Mouse (Mus musculus) olfactory bulb, adult 2 months (tissue): ENCODE results near the gene Nppc. TPM values are rescaled to one million over a fixed set of nuclear protein-coding genes. Genes with fewer than 3 reads are reported as not detected.

Experiments
- H3K27ac ChIP-seq: fragments of 200-500 bp; 2 replicates; pipeline ENCODE4 v1.5.1; 2012; ENCODE audit warnings: low read depth, low read length; ENCODE audit not compliant: insufficient read depth
- H3K4me1 ChIP-seq: fragments of 200-500 bp; 2 replicates; pipeline ENCODE4 v1.6.1; 2012; ENCODE audit warnings: low read length; ENCODE audit not compliant: control insufficient read depth, insufficient read depth
- H3K4me3 ChIP-seq: fragments of 200-500 bp; 2 replicates; pipeline ENCODE4 v1.5.1; 2012; ENCODE audit warnings: mild to moderate bottlenecking, low read depth, low read length, moderate library complexity; ENCODE audit not compliant: insufficient read depth
- CTCF ChIP-seq: fragments of 200-500 bp; IDR thresholded peaks from 2 replicates; pipeline ENCODE4 v1.5.1; 2012; ENCODE audit warnings: low read depth, mild to moderate bottlenecking, low read length, moderate library complexity; ENCODE audit not compliant: insufficient read depth
- POLR2A ChIP-seq: fragments of 200-500 bp; IDR thresholded peaks from 2 replicates; pipeline ENCODE4 v1.6.1; 2012; ENCODE audit warnings: mild to moderate bottlenecking, low read depth, low read length, moderate library complexity; ENCODE audit not compliant: insufficient read depth
- WGBS: fragments of 180-500 bp; shearing (Covaris S2); methylation state at CpG from one replicate; pipeline ENCODE4 v1.1.7; 2018; 5-methylcytosine and 5-hydroxymethylcytosine counted together
- polyA plus RNA-seq: library from polyadenylated mRNA; stranded (reverse); fragments of >200 nt; gene quantifications from 2 replicates; pipeline ENCODE4 v1.2.4, GENCODE M21; 2012; ENCODE audit warnings: low replicate concordance; ENCODE audit not compliant: missing spikeins, insufficient read depth, insufficient read length

Nppc gene
- not detected in 2 replicates for polyA plus RNA-seq

- no peak within 1 kb of the TSS for H3K27ac ChIP-seq
- TF ChIP-seq POLR2A = peak; percentile 38; the same call in 1 of the 2 replicates
- TF ChIP-seq CTCF = no peak
Measured at GRCm38 (mm10) chr1:86670279-86671038, at the start of gene Nppc. Gene Nppc, minus strand, starts transcription at chr1:86670571.

GRCm38 (mm10) chr1:86719391-86719790 is 49.0 kb upstream of the Nppc start:
- 56% methylated on average over 4 of the region's 4 CpGs for WGBS
- Histone ChIP-seq H3K4me1 (peaks cover 3% of the 10 kb centered on the region; the same call in 1 of the 2 replicates), H3K4me3 (no peak overlapping the region), H3K27ac (no peak overlapping the region)
- TF ChIP-seq CTCF (no peak), POLR2A (no peak)

More at GRCm38 (mm10) chr1:86670279-86671038, at the start of gene Nppc:
- WGBS = 4% methylated on average over 59 of the region's 59 CpGs
- H3K4me3 ChIP-seq = peak within 1 kb of the TSS; percentile 56
- peaks cover 11% of the 10 kb centered on the region for H3K4me1 ChIP-seq

GRCm38 (mm10) chr1:86718190-86718589 is 47.8 kb upstream of the Nppc start:
- 97% methylated on average over 1 of the region's 1 CpGs for WGBS

GRCm38 (mm10) chr1:86713054-86713453 is 42.7 kb upstream of the Nppc start:
- WGBS = 95% methylated on average over 4 of the region's 4 CpGs
- Histone ChIP-seq H3K4me1 (no peaks in the 10 kb centered on the region), H3K27ac (no peak overlapping the region), H3K4me3 (no peak overlapping the region)
- no peak for TF ChIP-seq CTCF
- TF ChIP-seq POLR2A = no peak

More at GRCm38 (mm10) chr1:86718190-86718589, 47.8 kb upstream of the Nppc start:
- Histone ChIP-seq H3K27ac (no peak overlapping the region), H3K4me1 (peaks cover 3% of the 10 kb centered on the region; the same call in 1 of the 2 replicates), H3K4me3 (no peak overlapping the region)
- no peak for TF ChIP-seq POLR2A

- 94% methylated on average over 2 of the region's 2 CpGs for WGBS
- Histone ChIP-seq H3K4me3 (no peak overlapping the region), H3K4me1 (no peaks in the 10 kb centered on the region), H3K27ac (no peak overlapping the region)
- TF ChIP-seq POLR2A = no peak
- no peak for TF ChIP-seq CTCF
Measured at GRCm38 (mm10) chr1:86712045-86712444, 41.7 kb upstream of the Nppc start.

- Histone ChIP-seq H3K4me3 (no peak overlapping the region), H3K27ac (no peak overlapping the region), H3K4me1 (peaks cover 6% of the 10 kb centered on the region)
- 79% methylated on average over 4 of the region's 4 CpGs for WGBS
- TF ChIP-seq CTCF (no peak), POLR2A (no peak)
Measured at GRCm38 (mm10) chr1:86709546-86709945, 39.2 kb upstream of the Nppc start.

GRCm38 (mm10) chr1:86705461-86705860 is 35.1 kb upstream of the Nppc start:
- no peak overlapping the region for H3K4me3 ChIP-seq
- no peak overlapping the region for H3K27ac ChIP-seq
- TF ChIP-seq POLR2A = no peak
- TF ChIP-seq CTCF = no peak
- H3K4me1 ChIP-seq = peaks cover 6% of the 10 kb centered on the region
- WGBS = 64% methylated on average over 3 of the region's 3 CpGs

- under 1% methylated on average over 27 of the region's 27 CpGs for WGBS
- H3K4me3 ChIP-seq = peak overlapping the region; percentile 83
- peaks cover 6% of the 10 kb centered on the region for H3K4me1 ChIP-seq
- 0 out of 2 replicates have a peak overlapping the region, but pooled peaks have one; percentile 7 for H3K27ac ChIP-seq
- TF ChIP-seq CTCF = no peak
- TF ChIP-seq POLR2A = no peak; the same call in 1 of the 2 replicates
Measured at GRCm38 (mm10) chr1:86703965-86704326, 33.6 kb upstream of the Nppc start.

- WGBS = 3% methylated on average over 51 of the region's 54 CpGs
- Histone ChIP-seq H3K27ac (peak within 1 kb of the TSS; percentile 43), H3K4me3 (peak within 1 kb of the TSS; percentile 83), H3K4me1 (peaks cover 6% of the 10 kb centered on the region)
- TF ChIP-seq POLR2A (peak; percentile 72), CTCF (no peak)
Measured at GRCm38 (mm10) chr1:86703300-86703964, 33.1 kb upstream of the Nppc start, which contains the start of gene Dis3l2. Gene Dis3l2, plus strand, starts transcription at chr1:86703808.
